Mouse (Mus musculus) CH12F3 (cell line): ENCODE results near the gene Arhgef2.
"Not testable (repeated sequence)": the region's sequence is repeated elsewhere in the genome, so short reads cannot be mapped to it uniquely, and the experiment has no call there.

Experiments
- in situ Hi-C: fragments of 300-500 bp; cut with MboI; formaldehyde crosslinking; loops from 2 replicates; pipeline ENCODE4 v1.14.3; 2020; ENCODE audit warnings: low sequenced_read_pairs

The Arhgef2 gene

DNA sequence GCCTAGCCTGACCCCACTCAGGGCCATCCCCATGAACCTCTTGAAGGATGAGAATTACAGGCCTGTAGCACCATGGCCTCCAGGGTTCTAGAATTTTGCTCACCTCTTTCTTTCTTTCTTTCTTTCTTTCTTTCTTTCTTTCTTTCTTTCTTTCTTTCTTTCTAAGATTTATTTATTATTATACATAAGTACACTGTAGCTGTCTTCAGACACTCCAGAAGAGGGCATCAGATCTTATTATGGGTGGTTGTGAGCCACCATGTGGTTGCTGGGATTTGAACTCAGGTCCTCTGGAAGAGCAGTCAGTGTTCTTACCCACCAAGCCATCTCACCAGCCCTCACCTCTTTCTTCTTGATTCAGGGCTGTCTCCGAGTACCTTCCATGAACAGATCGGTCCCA lies at the start of gene Arhgef2:
Arhgef2 (plus strand) TSS at position 301 of the 400 bp plus-strand sequence.
- in situ Hi-C loops, result loop anchor here (5.0 kb wide), 1 partner anchor 37 kb away; no protein-coding TSS in a partner anchor

DNA sequence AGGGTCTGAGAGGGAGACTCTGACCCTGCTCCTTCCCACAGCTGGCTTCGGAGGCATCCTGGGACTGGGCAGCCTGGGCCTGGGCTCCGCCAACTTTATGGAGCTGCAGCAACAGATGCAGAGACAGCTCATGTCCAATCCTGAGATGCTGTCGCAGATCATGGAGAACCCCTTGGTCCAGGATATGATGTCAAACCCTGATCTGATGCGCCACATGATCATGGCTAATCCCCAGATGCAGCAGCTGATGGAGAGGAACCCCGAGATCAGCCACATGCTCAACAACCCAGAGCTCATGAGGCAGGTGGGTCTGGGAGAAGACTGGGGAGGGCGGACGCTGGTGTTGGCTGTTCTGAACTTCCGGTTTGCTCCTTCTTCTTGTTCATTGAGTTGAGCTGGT lies 49.1 kb upstream of the Arhgef2 start:
- in situ Hi-C loops, result no loop called here

DNA sequence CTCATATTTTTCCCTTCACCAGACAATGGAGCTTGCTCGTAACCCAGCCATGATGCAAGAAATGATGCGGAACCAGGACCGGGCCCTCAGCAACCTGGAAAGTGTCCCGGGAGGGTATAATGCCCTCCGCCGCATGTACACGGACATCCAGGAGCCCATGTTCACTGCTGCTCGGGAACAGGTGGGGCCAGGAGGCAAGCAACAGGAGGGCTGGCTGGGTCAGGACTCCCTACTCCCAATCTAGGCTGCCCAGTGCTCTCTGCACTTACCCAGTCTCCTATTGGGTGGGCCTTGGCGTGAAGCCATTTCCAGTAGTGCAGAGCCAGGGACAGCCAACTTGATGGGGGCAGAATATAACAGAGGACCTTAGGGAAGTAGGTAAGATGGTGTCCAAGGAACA lies 46.2 kb upstream of the Arhgef2 start:
- in situ Hi-C loops, result no loop called here

DNA sequence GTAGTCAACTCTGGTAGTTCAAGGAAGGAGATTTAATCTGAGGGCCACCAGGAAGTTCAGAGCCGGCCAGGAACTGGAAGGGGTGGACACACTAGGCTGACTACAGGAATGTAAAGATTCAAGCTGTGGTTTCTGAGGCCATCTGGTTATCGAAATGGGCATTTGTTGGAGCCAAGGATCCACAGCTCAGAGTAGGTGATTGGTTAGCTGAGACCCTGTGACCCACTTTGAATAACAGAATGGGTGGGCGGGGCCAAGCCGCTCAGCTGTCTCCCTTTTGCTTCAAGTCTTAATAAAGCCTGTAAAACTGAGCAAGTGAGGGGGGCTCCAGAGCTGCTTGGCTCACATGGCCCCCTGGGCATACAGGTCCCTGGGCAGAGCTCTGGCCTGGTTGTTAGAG lies 43.8 kb upstream of the Arhgef2 start:
- in situ Hi-C loops, result no loop called here

DNA sequence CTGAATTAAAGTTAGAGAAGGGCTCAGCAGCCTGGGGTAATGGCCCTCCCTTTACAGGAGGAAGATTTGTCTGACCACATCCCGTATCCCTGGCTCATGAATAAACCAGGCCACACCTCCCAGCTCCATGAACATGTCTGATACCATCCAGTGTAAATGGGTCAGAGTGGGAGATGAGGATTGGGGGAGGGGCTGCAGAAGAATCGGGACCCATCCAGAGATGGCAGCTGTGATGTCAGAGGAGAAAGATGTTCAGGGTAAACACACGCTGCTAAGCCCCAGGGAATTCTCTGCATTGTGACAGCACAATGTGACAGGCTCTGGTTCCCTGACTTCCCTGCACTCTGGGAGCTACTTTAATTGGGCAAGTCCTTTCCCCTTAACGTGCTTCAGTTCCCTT lies 42.3 kb upstream of the Arhgef2 start:
- in situ Hi-C loops, result no loop called here

DNA sequence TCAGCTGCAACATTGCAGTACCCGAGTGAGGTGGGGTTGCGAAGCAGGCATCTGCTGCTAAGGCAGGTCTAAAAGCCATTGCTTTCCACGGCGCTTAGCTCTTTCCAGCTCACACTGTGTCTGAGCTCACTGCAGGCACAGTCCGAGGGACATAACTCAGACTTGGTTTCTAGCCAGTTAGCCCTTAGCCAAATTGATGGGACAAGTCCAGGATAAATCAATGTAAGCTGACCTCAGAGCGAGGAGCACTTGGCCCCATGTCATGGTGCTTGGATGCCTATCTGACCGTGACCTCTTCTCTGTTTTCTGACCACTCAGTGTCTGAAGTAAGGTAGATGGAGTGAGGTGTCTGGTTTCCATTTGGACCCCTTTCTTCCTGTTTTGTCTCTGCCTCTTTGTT lies 41.8 kb upstream of the Arhgef2 start:
- in situ Hi-C loops, result no loop called here

DNA sequence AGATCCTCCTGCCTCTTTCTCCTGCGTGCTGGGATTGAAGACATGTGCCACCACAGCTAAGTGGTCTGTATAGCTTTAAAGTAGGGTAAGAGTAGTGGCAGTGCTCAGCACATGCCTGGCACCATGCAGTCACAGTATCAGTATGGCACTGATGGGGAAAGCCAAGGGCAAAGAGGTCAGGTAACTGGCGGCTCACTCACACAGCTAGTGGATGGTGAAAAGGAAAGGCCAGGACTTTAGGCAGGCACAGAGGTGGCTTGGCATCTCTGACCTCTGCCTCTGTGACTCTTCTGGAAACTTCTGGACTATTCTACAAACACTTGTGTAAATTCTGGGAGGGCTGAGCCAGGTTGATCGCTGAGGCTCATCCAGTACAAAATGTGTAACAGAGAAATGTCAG lies 39.6 kb upstream of the Arhgef2 start:
- in situ Hi-C loops, result no loop called here

DNA sequence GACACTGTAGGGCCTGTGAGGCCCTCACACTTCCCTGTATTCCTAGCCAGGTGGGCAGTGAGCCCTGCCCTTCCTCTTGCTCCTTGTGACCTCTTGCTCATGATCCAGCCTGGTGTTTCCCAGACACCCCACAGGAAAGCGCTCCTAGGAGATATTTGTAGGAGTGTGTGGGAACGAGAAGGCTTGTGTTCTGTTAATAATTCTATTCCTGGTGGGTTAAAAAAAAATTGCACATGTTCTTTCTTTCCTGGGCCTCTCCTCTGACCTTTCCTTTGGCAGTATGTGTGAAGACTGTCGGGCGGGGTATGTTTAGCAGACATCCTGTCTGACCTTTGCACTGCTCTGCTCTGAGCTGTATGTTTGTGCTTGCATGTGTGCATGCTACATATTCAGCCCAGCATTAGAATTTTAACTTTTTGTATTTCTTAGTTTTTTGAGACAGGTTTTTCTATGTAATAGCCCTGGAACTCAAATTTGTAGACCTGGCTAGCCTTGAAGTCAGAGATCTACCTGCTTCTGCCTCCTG lies 39.2 kb upstream of the Arhgef2 start:
- in situ Hi-C loops, result no loop called here

DNA sequence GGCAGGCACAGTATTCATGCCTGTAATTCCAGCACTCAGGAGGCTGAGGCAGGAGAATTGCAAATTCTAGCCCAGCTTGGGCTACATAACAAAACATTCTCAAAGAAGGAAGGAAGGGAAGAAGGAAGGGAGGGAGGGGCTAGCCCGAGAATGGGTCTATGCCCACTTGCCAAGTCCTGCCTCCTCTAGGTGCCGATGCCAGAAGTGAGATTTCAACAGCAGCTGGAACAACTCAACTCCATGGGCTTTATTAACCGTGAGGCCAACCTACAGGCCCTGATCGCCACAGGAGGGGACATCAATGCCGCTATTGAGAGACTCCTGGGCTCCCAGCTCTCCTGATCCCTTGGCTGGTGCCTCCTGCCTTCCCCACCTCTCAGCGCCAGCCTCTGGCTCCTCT lies 37.9 kb upstream of the Arhgef2 start:
- in situ Hi-C loops, result no loop called here

DNA sequence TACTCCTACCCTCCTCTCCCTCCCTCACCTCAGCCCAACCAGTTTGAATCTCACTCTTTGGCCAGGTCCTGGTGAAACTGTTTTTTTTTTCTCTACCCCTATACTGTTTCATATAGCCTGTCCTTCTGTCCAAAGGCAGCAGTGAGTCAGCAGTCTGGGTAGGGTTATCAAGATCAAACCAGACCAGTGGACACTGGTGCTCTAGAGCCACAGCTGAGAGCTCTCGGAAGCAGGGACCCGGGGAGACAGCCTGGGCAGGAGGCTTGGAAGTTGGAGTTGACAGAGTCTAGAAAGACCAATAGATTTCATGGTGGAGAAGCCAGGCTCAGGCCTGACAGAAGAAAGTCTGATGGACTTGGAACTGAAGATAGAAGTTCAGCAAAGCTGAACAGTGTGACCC lies 37.2 kb upstream of the Arhgef2 start:
- in situ Hi-C loops, result no loop called here

DNA sequence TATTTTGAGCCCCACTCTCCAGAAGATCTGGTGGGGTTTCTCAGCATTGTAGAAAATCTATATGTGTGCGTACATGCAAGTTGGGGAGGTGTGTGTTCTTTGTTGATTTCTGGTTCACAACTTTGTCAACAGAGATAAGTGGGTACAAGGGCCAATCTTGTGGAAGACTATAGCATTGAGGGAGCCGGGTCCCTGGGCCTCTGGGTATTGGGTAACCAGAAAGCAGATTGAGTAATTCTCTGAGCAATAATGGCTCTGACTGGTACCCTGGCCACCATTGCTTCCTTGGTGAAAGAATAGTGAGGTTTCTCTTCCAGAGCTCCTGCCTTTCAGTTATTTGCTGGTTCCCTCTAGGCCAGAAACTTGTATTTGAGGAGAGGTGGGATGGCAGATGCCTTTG lies 36.7 kb upstream of the Arhgef2 start:
- in situ Hi-C loops, result no loop called here

DNA sequence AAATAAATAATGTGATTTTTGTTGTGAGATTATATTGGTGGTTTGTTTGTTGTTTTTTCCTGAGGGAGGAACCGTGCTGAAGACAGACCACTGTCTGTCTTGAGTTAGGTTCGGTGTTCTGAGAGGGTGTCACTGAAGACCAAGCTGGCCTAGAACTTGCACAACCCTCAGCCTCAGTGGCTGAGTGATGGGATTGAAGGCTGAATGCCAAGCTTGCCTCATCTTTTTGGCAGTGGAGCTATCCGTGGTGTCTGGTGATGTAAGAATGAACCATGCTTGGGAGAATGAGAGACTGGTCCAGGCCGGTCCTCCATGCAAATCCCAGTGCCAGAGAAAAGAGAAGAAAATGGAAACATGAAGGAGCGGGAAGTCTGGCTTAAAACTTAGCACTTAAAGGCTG lies 36.1 kb upstream of the Arhgef2 start:
- in situ Hi-C loops, result no loop called here

DNA sequence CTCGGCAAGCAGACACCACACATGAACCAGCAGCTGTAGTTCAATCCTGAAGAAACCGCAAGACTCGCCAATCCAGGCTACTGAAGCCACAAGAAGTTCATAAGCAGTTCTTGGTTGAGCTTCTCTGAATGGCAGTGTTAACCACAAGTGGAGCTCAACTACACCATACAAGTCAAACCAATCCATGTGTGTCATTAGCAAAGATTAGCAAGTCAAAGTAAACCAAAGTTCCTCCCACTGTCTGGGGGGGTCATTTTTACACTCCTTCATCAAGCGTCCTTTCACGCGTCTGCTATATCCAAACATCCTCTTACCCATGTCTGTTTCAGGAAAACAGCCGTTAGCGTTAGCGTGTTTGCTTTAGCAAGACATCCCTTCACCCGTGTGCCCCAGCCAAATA lies 35.4 kb upstream of the Arhgef2 start:
- in situ Hi-C loops, result no loop called here

DNA sequence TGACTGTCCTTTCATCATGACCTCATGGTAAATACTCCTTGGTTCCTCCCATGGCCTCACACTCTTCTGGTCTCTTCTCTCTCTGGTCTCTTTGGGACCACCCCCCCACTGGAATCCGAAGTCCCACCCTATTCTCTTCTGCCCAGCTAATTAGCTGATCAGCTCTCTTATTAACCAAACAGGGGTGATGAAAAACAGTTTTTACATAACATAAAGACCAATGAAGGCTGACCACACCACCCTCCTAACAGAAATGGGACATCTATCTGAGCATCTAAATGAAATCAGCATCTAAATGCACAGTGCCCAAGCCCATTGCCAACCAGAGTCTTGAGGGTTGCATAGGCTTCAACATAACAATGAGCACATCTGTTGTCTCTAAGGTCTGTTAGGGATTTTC lies 33.9 kb upstream of the Arhgef2 start:
- in situ Hi-C loops, result no loop called here

DNA sequence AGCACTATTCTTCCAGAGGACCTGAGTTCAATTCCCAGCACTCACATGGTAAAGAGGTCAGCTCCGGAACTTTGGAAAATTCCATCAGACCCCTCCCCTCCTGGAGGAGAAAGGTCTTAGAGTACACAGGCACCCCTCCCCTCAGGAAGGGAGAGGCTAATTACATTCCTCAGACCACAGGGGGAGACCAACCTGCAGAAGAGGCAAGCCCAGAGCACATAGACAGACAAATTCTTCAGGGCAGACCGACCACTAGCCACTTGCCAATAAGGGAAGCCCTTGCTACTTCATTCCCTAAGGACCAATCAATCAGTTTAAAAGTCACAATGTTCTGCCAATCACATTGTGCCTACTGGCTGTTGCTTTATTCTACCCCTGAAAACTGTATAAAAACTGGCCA lies 32.9 kb upstream of the Arhgef2 start:
- in situ Hi-C loops, result no loop called here

DNA sequence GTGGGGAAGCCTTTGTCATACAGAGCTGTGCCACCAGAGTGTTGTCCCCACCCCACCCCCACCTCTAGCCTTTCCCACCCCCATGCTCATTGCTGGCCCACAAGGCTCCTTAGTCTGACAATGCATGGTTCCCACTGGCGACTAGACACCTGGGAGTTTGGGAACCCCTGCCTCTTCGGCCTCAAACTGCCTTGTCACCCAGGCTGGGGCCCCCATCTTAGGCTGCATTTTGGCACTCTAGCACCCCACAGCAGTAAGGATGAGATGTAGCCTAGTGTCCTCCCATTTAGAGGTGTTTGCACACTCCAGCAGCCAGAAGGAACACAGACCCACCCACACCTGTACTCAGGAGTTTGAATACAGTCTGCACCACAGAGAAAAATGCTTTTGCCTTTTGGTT lies 32.0 kb upstream of the Arhgef2 start:
- in situ Hi-C loops, result no loop called here

DNA sequence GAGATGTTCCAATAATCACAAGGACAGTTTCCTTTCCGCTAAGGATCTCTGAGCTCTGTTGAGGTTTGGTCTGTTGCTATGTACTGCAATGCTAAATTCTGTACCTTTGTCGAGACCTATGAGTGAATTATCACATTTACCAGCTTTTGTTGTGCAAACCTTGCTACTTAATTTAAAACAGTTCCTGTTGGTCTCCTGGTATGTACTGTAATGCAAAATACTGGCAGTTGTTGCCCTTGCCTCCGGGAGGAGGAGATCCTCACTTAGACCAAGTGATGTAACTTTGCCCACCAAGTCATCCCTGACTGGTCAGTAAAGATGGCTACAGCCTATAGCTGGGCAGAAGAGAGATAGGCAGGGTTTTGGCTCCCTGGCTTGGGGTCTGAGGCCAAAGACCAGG lies 30.2 kb upstream of the Arhgef2 start, which contains the start of gene Ssr2:
Ssr2 (plus strand) TSS at position 337 of the 400 bp plus-strand sequence.
- in situ Hi-C loops, result no loop called here

DNA sequence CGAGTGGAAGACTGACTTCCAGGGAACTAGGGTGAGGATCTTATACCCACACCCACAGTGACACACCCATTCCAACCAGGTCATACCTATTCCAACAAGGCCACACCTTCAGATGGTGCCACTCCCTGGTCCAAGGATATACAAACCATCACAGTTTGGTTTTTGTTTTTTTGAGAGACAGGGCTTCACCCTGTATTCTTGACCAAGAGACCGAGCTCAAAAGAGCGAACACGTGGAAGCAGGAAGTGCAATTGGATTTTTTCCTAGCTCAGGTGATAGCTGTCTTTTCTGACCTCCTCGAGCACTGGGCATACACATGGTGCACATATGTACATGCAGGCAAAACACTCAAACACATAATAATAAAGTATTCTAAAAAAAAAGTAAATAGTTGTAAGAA lies 27.9 kb upstream of the Arhgef2 start:
- in situ Hi-C loops, result not testable (repeated sequence)

DNA sequence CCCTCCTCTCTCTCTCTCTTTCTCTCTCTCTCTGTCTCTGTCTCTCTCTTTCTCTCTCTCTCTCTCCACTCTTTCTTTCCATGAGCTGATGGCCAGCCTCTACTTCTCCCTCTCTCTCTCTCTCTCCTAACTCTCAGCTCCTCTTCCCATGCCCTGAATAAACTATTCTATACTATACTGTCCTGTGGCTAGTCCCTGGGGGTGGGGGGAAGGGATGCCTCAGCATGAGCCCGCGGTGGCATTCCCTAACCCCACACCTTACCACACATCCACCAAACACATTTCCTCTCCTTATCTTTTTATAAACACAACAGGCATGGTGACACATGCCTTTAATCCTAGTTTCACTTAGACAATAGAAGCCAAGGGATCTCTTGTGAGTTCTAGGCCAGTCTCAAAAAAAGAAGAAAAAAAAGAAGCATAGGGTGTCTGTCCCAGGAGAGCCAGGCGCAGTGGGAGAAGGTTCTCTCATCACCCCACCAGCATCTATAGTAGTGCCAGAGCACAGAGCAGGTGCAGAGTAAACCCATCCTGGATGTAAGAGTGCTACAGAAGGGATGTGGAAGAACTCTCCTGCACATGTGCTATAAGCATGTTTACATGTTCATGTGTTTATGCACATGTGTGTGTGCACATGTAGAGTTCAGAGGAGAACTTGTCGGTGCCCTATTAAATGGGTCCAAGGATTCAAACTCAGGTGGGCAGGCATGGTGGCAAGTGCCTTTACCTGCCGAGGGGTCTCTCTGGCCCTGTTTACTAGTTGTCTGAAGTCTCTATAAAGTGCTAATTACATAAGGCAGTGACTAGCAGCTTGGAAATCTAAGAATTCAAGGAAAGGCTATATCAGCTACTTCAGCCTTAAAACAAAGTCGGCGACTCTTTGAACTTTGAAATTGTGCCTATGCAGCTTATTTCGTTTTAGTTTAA lies 27.0 kb upstream of the Arhgef2 start:
- in situ Hi-C loops, result no loop called here

DNA sequence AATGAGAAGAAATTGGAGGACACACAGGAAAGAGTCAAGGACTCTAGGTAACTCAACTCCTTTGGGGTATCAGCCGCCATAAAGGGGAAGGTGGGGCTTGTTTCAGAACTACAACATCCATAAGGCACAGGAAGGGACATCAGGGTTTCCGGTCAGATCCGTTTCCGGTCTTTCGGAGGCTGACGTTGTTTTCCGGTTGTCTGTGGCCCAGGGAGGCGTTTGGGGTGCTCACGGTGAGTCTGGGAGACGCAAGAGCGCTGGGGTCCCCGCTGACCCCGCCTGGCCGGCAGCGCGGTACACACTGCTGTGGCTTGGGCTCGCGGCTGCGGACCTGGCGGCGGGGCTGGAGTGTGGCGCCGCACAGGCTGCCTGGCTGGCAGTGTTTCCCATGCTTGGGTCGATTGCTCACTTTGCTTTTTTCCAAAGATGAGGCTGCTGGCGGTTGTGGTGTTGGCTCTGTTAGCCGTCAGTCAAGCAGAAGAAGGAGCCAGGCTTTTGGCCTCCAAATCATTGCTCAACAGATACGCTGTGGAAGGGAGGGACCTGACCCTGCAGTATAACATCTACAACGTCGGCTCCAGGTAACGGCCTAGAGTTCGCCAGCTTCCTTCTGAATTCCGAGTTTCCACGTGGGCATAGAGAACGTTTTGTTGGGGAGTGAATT lies 26.2 kb upstream of the Arhgef2 start:
- in situ Hi-C loops, result no loop called here

DNA sequence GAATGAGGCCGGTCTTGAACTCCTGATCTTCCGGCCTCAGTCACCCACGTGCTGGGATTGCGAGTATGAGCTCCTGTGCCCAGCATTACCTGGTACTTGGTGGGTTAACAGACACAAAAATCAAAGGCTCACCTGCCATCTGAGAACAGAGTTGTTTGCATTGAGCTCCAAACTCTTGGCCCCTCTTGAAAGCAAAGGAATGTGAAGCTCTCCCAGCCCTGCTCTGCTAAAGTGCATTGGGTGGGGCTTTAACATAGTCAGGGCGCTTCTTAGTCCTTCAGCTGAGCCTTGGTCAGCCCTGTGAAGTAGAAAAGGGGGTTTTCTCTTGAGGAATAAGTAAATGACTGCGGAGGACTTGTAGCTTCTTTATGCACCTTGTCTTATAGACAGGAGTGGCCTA lies 20.0 kb upstream of the Arhgef2 start:
- in situ Hi-C loops, result no loop called here

DNA sequence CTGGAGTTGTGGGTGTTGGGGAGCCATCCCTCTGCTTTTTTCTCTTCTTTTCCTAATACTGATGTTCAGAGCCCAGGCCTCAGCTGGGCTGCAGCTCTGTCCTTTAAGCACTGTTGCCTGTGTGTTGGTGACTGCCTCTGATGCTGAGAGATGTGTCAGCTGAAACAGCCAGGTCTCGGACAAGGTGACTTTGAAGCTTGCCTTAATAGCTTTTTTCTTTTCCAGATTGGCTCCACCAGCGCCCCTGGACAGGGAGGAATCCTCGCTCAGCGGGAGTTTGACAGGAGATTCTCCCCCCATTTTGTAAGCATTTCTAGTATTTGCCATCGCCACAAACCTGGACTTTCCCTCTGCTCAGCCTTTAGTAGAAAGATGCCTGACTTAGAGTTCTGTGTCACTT lies 19.1 kb upstream of the Arhgef2 start:
- in situ Hi-C loops, result no loop called here
